Mouse (Mus musculus) gastrocnemius, postnatal 4 days (tissue): ENCODE measurements around the gene Slc13a2. TPM values are rescaled to one million over a fixed set of nuclear protein-coding genes. Genes with fewer than 3 reads are reported as not detected.

ENCODE experiments used
- DNase-seq, 2 experiments: peaks; one replicate each; pipeline ENCODE4 v3.0.0; 2021 to 2022; ENCODE audit warnings: low spot score in 2 of 2, mixed read lengths in 2 of 2
- total RNA-seq, 2 experiments: library from RNA; stranded (reverse); gene quantifications; 2 replicates each; pipeline ENCODE4 v1.2.3; 2021

Gene Slc13a2
- total RNA-seq, 2 experiments from 2014 or later, result not detected

GRCm38 (mm10) chr11:78398212-78398611, 23.8 kb downstream of the Slc13a2 start:
- DNase-seq, result no peak

- peak; percentile 44 to 70 for DNase-seq
These were observed 24.6 kb downstream of the Slc13a2 start for GRCm38 (mm10) chr11:78397397-78397796.

- DNase-seq, result no peak
These were observed 25.1 kb downstream of the Slc13a2 start for GRCm38 (mm10) chr11:78396950-78397349.

- no peak for DNase-seq
These were observed 29.3 kb downstream of the Slc13a2 start for GRCm38 (mm10) chr11:78392728-78393127.

GRCm38 (mm10) chr11:78386508-78387043, 35.4 kb downstream of the Slc13a2 start, which contains the start of gene Foxn1:
TSS of gene Foxn1 (minus strand) at chr11:78386558.
- no peak for DNase-seq

- DNase-seq, result no peak
These were observed 36.2 kb downstream of the Slc13a2 start for GRCm38 (mm10) chr11:78385776-78386175.

- no peak for DNase-seq
These were observed 39.3 kb downstream of the Slc13a2 start for GRCm38 (mm10) chr11:78382701-78383100.

- no peak for DNase-seq
These were observed 39.7 kb downstream of the Slc13a2 start for GRCm38 (mm10) chr11:78382286-78382685.

GRCm38 (mm10) chr11:78380996-78381395, 41.0 kb downstream of the Slc13a2 start:
- no peak for DNase-seq

GRCm38 (mm10) chr11:78380351-78380750, 41.7 kb downstream of the Slc13a2 start:
- DNase-seq, result no peak

- DNase-seq, result no peak
These were observed 44.4 kb downstream of the Slc13a2 start for GRCm38 (mm10) chr11:78377549-78378159.

- DNase-seq, result no peak
These were observed 47.9 kb downstream of the Slc13a2 start for GRCm38 (mm10) chr11:78374147-78374546.

- no peak for DNase-seq
These were observed 49.4 kb downstream of the Slc13a2 start for GRCm38 (mm10) chr11:78372610-78373009.

GRCm38 (mm10) chr11:78372166-78372565, 49.9 kb downstream of the Slc13a2 start:
- DNase-seq, result no peak

- DNase-seq, result no peak
These were observed 50.3 kb downstream of the Slc13a2 start for GRCm38 (mm10) chr11:78371711-78372110.

GRCm38 (mm10) chr11:78370389-78370788, 51.6 kb downstream of the Slc13a2 start:
- DNase-seq, result no peak

GRCm38 (mm10) chr11:78367456-78368225, 54.4 kb downstream of the Slc13a2 start:
- no peak for DNase-seq

- DNase-seq, result no peak
These were observed 57.9 kb downstream of the Slc13a2 start for GRCm38 (mm10) chr11:78364103-78364502.

- DNase-seq, result no peak
These were observed 58.6 kb downstream of the Slc13a2 start for GRCm38 (mm10) chr11:78363309-78364007.

- no peak for DNase-seq
These were observed 61.3 kb downstream of the Slc13a2 start for GRCm38 (mm10) chr11:78360789-78361131.

GRCm38 (mm10) chr11:78360125-78360788, 61.8 kb downstream of the Slc13a2 start:
- DNase-seq, result peak in 1 of 2 experiments; percentile 75
